Mouse (Mus musculus) neural tube, postnatal 0 days (tissue): Measurements from ENCODE around the gene Ubl4b. TPM values are rescaled to one million over a fixed set of nuclear protein-coding genes. Genes with fewer than 3 reads are reported as not detected.

ENCODE experiments used
- polyA plus RNA-seq: library from polyadenylated mRNA; unstranded; fragments of >200 nt; fragmentation: Nextera tagmentation; extraction: Ambion mirVana; gene quantifications from 2 replicates; pipeline ENCODE4 v1.2.1, GENCODE M21; 2015

Gene Ubl4b
- not detected in 2 replicates for polyA plus RNA-seq

GRCm38 (mm10) chr3:107554842-107555241, at the start of gene Ubl4b:
Ubl4b (minus strand) TSS chr3:107555073.

GRCm38 (mm10) chr3:107594662-107595263, 39.9 kb upstream of the Ubl4b start, which contains the start of gene Alx3:
Alx3 (plus strand) TSS chr3:107595031.

DNA sequence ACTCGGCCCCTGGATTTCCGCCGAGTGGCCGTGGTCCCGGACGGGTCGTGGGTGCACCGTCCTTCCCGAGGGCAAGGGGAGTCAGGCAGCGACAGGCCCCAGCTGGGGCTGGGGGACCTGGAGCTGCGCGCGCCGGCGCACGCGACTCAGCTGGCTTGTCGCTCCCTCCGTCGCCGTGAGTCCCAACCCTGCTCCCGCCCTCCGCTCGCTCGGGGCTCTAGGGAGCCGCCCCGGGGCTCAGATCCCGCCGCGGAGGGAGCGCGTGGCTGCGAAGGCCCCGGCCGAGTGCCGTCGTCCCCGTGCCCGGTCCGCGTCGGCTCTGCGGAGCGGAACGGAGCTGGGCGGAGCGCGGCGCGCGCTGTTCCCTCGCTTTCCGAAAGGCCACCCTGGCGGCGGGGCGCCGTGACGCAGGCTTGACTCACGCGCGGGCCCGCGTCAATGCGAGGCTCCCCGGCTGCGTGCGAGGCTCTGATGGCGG, 37.2 kb downstream of the Ubl4b start, which contains the start of gene Slc6a17:
TSS of gene Slc6a17 (minus strand) at position 388 of the 478 bp plus-strand sequence.

Other genes starting within 250 kb of the Ubl4b start
- gene Rbm15, start 221.4 kb downstream of the Ubl4b start, polyA plus RNA-seq, result 5.7 and 5.8 TPM in 2 replicates
- gene Kcnc4, start 95.5 kb downstream of the Ubl4b start, polyA plus RNA-seq, result 24.1 and 24.4 TPM in 2 replicates
- 18.3 and 21.4 TPM in 2 replicates for gene Slc6a17, start 37.1 kb downstream of the Ubl4b start, polyA plus RNA-seq
- not detected in 2 replicates for gene Alx3, start 40.0 kb upstream of the Ubl4b start, polyA plus RNA-seq
- not detected in 2 replicates for gene Gm10961, start 76.2 kb upstream of the Ubl4b start, polyA plus RNA-seq
- gene Strip1, start 76.6 kb upstream of the Ubl4b start, polyA plus RNA-seq, result 93.6 and 101 TPM in 2 replicates
- gene Ahcyl1, start 141.5 kb upstream of the Ubl4b start, polyA plus RNA-seq, result 153 and 158 TPM in 2 replicates
- gene Csf1, start 205.4 kb upstream of the Ubl4b start, polyA plus RNA-seq, result 11.9 and 14.0 TPM in 2 replicates